8 mouse cellular contexts compared by ENCODE assay signal in the genomic region with DNA sequence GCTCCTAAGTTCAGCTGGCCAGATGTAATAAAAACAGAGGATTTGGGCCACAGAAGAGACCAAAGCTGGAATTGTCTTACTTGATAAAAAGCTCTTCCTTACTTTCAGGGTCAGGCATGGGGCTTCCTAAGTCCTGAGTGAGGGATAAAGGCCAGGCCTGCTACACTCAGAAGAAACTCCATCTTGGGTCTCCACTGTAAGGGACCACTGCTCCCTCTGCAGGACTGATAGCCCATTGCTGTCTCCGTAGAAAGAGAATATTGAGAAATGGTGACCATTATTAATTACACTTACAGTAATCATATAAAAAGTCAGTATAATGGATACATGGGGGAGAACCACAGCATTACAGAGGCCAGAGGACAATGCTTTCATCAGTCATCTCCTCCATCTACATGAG. TPM values are rescaled to one million over a fixed set of nuclear protein-coding genes. Genes with fewer than 3 reads are reported as not detected.
DNase-seq lines count a peak whose midpoint lies in the region; ATAC-seq and TF ChIP-seq lines count a peak whose summit lies in the region.

No protein-coding gene starts in this region.

- peak; percentile 20 for DNase-seq in heart, postnatal 0 days (ENCODE audit: low spot score)
- peak; percentile 55 for DNase-seq in lung, postnatal 36 days
- no peak for DNase-seq in frontal cortex, postnatal 14 days (ENCODE audit: low spot score in 2 of 2)
- no peak for DNase-seq in gastrocnemius, postnatal 36 days
- DNase-seq in adrenal gland, postnatal 25 days = no peak

- H3K9ac ChIP-seq in heart, postnatal 0 days (replicated peaks; ENCODE audit: low read depth, low read length) = no peak overlapping the region
- no peak overlapping the region for H3K9ac ChIP-seq in heart, embryonic 12.5 days
- no peak overlapping the region for H3K9ac ChIP-seq in ES-Bruce4 (ENCODE audit: low read depth, poor library complexity, severe bottlenecking)

- intact Hi-C loops in gastrocnemius, postnatal 36 days (cut with DNase I) = loop anchor here (2.0 to 5.0 kb wide), 2 partner anchors 66 to 117 kb away; no protein-coding TSS in a partner anchor

- no peak for ATAC-seq in heart, postnatal 0 days (ENCODE audit: insufficient read depth, low read depth)
- ATAC-seq in heart, embryonic 12.5 days (ENCODE audit: insufficient number of reproducible peaks, low FRiP score) = no peak

- no peaks in the 10 kb centered on the region for H3K27me3 ChIP-seq in heart, postnatal 0 days (ENCODE audit: control insufficient read depth, insufficient read depth, low read length)
- no peaks in the 10 kb centered on the region for H3K27me3 ChIP-seq in heart, embryonic 12.5 days (replicated peaks)
- no peaks in the 10 kb centered on the region for H3K27me3 ChIP-seq in ES-Bruce4 (ENCODE audit: control insufficient read depth, insufficient read depth, low read length, poor library complexity, severe bottlenecking)

- 58% methylated on average over 1 of the region's 1 CpGs for WGBS in heart, postnatal 0 days
- WGBS in heart, embryonic 12.5 days = 66% methylated on average over 1 of the region's 1 CpGs

- H3K4me2 ChIP-seq in heart, postnatal 0 days (ENCODE audit: low read depth, low read length) = no peak overlapping the region
- no peak overlapping the region for H3K4me2 ChIP-seq in heart, embryonic 12.5 days

- no peaks in the 10 kb centered on the region for H3K9me3 ChIP-seq in heart, postnatal 0 days (replicated peaks; ENCODE audit: control insufficient read depth, low read length)
- H3K9me3 ChIP-seq in heart, embryonic 12.5 days (replicated peaks) = no peaks in the 10 kb centered on the region
- no peaks in the 10 kb centered on the region for H3K9me3 ChIP-seq in ES-Bruce4 (replicated peaks; ENCODE audit: control insufficient read depth, insufficient read depth, low read length, poor library complexity, severe bottlenecking)

- H3K4me3 ChIP-seq in heart, postnatal 0 days (ENCODE audit: low read depth, low read length) = no peak overlapping the region
- H3K4me3 ChIP-seq in heart, embryonic 12.5 days = no peak overlapping the region
- no peak overlapping the region for H3K4me3 ChIP-seq in ES-Bruce4 (ENCODE audit: low read depth, low read length)
- H3K4me3 ChIP-seq in cortical plate, adult 2 months (ENCODE audit: insufficient read depth, low read length) = no peak overlapping the region

- peaks cover 22% of the 10 kb centered on the region for H3K36me3 ChIP-seq in heart, postnatal 0 days (replicated peaks; ENCODE audit: control insufficient read depth, insufficient read depth, low read length)
- peaks cover 45% of the 10 kb centered on the region for H3K36me3 ChIP-seq in heart, embryonic 12.5 days
- peaks cover 10% of the 10 kb centered on the region; the same call in 1 of the 2 replicates for H3K36me3 ChIP-seq in ES-Bruce4 (ENCODE audit: control insufficient read depth, insufficient read depth, low read length, poor library complexity, severe bottlenecking)

- TF ChIP-seq POLR2A in ES-Bruce4 (IDR thresholded peaks at IDR 0.05; ENCODE audit: insufficient read depth, low read length) = no peak
- TF ChIP-seq POLR2A in cortical plate, adult 2 months (IDR thresholded peaks at IDR 0.05; ENCODE audit: extremely low read depth, insufficient read depth, low read length) = no peak

- no peak for TF ChIP-seq EP300 in heart, postnatal 0 days (IDR thresholded peaks at IDR 0.05; ENCODE audit: low read depth)
- TF ChIP-seq EP300 in ES-Bruce4 (IDR thresholded peaks at IDR 0.05; ENCODE audit: insufficient read depth, low read depth, low read length) = no peak

- peak; percentile 49 for TF ChIP-seq CTCF in heart, postnatal 0 days (IDR thresholded peaks at IDR 0.05; ENCODE audit: low read depth)
- peak; percentile 37 for TF ChIP-seq CTCF in ES-Bruce4 (IDR thresholded peaks at IDR 0.05; ENCODE audit: low read depth, low read length)
- TF ChIP-seq CTCF in cortical plate, adult 2 months (IDR thresholded peaks at IDR 0.05; ENCODE audit: extremely low read depth, insufficient read depth, low read length) = peak; percentile 30

- H3K4me1 ChIP-seq in heart, postnatal 0 days (ENCODE audit: control insufficient read depth, insufficient read depth) = peaks cover 17% of the 10 kb centered on the region
- peaks cover 23% of the 10 kb centered on the region for H3K4me1 ChIP-seq in heart, embryonic 12.5 days (replicated peaks)
- no peaks in the 10 kb centered on the region for H3K4me1 ChIP-seq in ES-Bruce4 (ENCODE audit: control insufficient read depth, insufficient read depth, low read length)
- peaks cover 14% of the 10 kb centered on the region for H3K4me1 ChIP-seq in cortical plate, adult 2 months (ENCODE audit: control insufficient read depth, insufficient read depth, low read length)

- H3K27ac ChIP-seq in heart, postnatal 0 days (ENCODE audit: low read depth) = peak overlapping the region; percentile 64
- no peak overlapping the region for H3K27ac ChIP-seq in heart, embryonic 12.5 days (ENCODE audit: poor library complexity, severe bottlenecking)
- no peak overlapping the region for H3K27ac ChIP-seq in ES-Bruce4 (ENCODE audit: insufficient read depth, low read length)
- no peak overlapping the region for H3K27ac ChIP-seq in cortical plate, adult 2 months (ENCODE audit: insufficient read depth, low read length)

RNA-seq across cellular contexts. Expression of gene Susd2, which starts 59.7 kb away (rescaled TPM):
- 6.1 and 7.9 TPM in 2 replicates for total RNA-seq in heart, postnatal 0 days (2014; rRNA removed; ENCODE audit: low replicate concordance)
- polyA plus RNA-seq in heart, postnatal 0 days (2015; fragmentation: Nextera tagmentation; extraction: Ambion mirVana) = 3.6 and 4.1 TPM in 2 replicates
- polyA plus RNA-seq in heart, embryonic 12.5 days (2016; fragmentation: Nextera tagmentation; extraction: Ambion mirVana) = 4.5 and 5.1 TPM in 2 replicates
- 11.1 and 11.7 TPM in 2 replicates for polyA plus RNA-seq in ES-Bruce4 (2011; ENCODE audit: insufficient read depth, insufficient read length, low read depth, missing spikeins)
- polyA plus RNA-seq in cortical plate, adult 2 months (2012; rRNA removed) = 8.9 and 10.9 TPM in 2 replicates
- total RNA-seq in gastrocnemius, postnatal 36 days (2021) = 1 to 10 TPM in 1 of 2 experiments, under 1 TPM in 1; 0.99 to 1.4 TPM
- 5.9 and 8.9 TPM in 2 replicates for total RNA-seq in adrenal gland, postnatal 25 days (2021)

Comparison
In these comparisons a context has a peak if more than half of its experiments do, and no peak if none do; other contexts are left out.
1. DNase-seq: peak in heart, postnatal 0 days (single experiment) and lung, postnatal 36 days (single experiment); none in frontal cortex, postnatal 14 days (0 of 2), gastrocnemius, postnatal 36 days (0 of 2) and adrenal gland, postnatal 25 days (single experiment).
2. Peak in every context shown above with its lines, with median percentiles within 50 percentile points of each other: CTCF ChIP-seq.